Mouse (Mus musculus) CD4-positive helper T cell, adult 2 months (primary cell): ENCODE measurements around the gene Fndc5.

ENCODE experiments used
- DNase-seq: peaks from one replicate; pipeline ENCODE4 v3.0.0-alpha.2; 2012; ENCODE audit warnings: low read depth, missing footprints, low spot score

Gene Fndc5

DNA sequence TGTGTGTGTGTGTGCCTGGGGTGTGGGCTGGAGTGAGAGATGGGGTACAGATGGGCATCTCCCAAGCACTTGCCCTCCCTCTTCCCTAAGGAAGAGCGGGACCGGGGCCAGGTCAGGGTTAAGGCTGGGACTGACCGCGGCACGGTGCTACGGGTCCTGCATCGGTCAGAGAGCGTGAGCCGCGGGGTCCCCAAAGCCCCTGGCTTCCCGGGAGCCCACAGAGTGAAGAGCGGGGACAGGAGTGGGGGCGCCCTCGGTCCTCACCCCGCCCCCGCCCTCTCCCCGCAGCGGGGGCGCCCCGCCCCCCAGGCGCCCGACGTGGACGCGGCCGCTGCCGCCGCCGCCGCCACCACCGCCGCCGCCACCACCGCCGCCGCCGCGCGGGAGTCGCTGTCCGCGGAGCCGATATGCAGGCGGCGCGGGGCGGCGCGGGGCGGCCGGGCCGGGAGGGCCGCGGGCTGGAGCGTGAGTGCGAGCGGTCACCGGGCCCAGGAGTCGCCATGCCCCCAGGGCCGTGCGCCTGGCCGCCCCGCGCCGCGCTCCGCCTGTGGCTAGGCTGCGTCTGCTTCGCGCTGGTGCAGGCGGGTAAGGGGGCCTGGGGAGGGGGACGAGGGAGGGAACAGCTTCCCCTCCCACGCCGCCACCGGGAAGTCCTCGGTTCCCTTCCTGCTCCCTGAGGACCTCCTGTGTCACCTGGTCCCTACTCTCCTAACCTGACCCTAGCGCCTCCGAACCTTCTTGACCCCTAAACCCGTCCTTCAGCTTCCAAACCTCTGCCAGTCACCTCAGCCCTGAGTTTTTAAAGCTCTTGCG, at the start of gene Fndc5:
Gene Fndc5 (plus strand): TSS at position 421 of the 813 bp plus-strand sequence.
- DNase-seq, result no peak

DNA sequence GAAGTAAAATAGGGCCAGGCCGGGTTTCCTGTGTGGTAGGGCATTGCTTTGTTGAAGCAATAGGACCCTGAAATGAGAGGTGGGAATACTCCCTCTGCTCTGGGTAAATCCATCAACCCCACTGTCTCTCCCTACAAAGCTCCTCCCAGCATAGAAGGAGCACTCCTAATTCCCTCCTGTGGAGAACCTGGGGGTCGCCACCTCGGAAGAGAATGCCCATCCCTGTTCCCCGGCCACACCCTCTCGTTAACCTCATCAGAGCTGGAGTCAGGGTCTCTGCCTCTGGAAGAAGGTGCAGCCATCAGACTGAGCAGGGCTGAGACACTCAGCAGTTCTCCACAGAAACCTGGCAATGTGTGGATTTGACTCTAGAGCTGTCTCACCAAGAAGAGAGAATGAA, 48.9 kb upstream of the Fndc5 start:
- no peak for DNase-seq

DNA sequence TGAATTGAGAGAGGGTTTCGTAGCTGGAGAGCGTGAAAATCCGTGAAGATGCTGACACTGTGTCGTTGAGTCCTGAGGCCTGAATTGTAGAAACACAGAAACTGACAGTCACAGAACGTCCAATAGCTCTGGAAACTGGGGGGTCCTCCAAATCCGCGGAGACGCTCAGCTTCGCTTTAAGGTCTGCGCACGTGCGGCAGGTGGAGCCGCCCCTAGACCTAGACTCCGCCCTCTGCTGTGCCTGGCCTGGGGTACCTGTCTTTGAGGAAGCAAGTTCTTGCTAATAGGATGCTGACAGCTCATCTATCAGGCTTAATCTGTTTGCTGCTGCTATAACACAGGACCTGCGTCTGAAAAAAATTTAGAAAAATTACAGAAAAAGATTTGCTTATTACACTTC, 41.5 kb upstream of the Fndc5 start:
- DNase-seq, result no peak

DNA sequence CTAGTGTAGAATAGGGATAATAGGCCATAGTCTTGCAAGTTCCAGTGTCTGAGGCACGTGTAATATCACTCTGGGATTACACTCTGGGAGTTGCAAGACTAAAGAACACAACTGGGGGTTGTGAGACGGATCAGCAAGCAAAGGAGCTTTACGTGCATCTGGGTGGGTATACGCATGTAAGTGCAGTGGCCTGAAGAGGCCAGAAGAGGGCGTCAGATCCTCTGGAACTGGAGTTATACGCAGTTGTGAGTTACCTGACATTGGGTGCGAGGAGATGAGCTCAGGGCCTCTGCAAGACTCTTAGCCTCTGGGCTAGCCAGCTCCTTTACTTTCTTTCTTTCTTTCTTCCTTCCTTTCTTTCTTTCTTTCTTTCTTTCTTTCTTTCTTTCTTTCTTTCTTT, 39.8 kb upstream of the Fndc5 start:
- DNase-seq, result no peak

DNA sequence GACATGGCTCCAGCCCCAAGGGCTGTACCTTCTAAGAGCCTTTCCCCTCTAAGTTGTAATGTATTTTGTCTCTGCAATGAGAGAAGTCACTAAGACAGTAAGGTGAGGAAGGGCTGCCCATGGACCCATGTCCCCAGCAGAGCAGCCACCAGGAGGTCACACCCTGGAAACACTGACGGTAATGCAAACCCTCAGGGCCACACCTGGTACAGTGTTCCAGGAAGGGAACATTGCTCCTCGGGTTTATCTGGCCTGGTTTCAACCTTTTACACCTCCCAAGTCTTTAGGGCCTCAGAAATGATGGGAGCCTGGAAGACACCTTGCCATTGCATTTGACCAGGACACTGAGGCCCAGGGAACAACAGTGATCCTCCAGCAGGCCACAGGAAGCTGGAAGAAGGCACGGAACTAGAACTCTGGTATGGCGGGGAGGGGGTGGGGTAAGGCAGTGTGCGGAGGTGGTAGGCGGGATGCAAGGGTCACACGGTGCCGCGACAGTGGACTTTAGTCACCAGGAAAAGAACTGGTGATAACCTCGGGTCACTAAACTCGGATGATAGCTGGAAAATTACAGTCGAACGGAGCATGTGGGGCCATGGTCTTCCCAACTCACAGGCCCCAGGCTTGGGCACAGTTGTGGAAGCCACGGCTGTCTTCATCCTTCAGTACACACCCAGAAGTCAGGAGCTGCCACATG, 34.5 kb upstream of the Fndc5 start:
- DNase-seq, result no peak

DNA sequence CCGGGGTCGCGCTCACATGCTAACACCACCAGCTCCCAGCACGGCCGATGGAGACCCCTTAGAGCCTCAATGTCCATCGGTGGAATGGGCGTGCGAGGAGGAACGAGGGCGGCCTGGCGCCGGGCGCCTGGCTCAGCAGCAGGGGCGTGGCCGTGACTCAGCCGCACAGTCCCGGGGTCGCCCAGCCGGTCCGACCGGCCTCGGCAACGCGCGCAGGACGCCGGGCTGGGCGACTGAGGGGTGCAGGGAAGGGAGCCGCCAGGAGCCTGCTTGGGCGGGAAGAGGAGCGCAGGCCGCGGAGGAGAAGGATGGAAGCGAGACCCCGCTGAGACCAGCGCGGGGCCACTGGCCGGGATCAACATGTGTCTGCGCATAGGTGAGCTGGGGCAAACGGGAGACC, 31.4 kb upstream of the Fndc5 start, which contains the start of gene Tmem54:
Gene Tmem54 (plus strand): TSS at position 193 of the 400 bp plus-strand sequence.
- no peak for DNase-seq

DNA sequence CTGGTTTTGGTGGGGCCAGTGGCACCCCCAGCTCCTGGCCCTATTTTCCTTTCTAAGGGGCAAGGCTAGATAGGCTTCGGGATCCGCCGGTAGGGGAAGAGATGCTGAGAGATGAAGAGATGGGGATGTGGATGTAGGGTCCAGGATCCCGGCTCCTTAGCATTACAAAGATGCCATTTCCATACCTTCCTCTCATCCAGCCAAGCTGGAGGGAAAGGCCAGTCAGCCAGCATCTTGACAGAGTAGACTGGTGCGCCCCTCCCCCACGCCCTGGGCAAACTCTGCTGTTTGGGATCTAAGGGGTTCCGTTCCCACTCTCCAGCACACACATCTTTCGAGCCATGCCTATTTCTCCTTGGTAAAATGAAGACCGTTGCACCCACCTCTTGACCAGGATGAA, 30.7 kb upstream of the Fndc5 start:
- no peak for DNase-seq

DNA sequence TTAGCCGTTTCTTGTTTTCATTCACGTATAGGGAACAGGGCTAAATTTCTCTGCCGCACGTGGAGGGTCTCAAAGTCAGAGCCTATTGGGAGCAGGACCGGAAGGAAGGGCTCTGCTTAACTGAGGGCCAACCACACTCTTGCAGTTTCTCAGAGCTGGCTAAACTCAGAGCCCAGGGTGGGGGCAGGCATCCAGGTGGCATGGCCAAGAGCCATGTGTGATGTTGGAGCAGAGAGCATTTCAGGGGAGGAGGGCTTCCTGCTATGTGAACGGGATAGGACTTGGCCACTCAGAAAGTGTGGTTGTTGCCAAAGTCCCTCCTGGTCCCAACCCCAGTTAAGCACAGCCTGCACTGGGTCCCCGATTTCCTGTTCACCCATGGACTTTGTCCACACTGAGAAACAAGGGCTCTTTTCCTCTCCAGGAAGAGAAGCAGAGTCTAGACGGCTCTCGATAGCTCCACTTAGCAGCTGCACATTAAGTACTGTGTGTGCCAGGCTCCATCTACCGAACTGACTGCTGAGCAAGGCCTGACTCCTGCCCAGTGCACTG, 29.4 kb upstream of the Fndc5 start:
- DNase-seq, result no peak

DNA sequence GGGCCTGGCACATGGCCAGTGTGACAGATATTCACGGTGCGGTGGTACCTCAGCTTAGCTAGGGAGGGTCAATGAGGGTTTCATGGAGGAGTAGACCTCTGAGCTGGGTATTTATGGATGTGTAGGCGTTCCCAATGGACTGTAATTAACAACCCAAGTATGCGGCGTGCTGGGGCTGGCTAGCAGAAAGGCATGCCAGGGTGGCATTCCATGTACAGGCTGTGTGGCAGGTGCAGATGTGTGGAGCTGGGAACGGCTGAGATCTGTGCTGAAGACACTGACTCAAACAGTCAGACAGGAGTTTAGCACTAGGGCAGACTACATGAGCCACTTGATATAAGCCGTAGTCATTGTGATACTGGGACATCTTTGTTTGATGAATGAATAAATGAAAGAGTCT, 28.2 kb upstream of the Fndc5 start:
- no peak for DNase-seq

DNA sequence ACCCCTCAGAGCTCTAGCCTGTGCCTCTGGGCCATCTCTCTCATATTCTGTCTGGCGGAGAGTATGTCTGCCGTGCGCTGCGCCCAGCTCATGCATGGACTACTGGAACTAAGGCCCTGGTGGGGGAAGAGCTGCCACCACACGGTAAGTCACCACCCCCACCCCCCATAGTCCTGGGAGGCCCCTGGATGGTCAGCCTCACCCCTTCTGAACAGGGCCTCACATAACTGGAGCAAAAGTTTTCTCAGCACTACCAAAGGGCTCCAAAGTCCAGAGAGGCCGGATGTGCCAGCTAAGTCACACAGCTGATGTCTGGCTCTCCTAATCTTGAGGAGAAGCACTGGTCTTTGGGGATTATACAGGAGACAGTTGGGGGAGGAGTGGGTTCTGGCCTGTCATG, 26.0 kb upstream of the Fndc5 start:
- no peak for DNase-seq

DNA sequence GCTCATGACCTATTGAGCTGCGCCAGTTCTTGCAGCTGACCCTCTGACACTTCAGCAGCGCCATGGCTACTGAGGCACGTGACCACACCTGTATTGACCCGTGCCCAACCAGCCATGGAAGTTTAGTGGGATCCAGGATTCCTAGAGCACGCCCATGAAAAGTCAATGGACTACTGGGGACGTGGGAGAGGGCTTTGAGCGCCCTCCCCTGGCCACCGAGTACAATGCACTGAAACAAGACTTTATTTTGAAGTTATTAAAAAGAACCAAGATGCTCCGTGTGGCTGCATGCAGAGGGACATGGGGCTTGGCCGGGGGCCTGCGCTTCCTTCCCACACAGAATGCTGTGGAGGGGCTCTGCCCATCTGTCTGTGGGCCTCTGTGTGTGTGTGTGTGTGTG, 25.4 kb upstream of the Fndc5 start:
- no peak for DNase-seq

DNA sequence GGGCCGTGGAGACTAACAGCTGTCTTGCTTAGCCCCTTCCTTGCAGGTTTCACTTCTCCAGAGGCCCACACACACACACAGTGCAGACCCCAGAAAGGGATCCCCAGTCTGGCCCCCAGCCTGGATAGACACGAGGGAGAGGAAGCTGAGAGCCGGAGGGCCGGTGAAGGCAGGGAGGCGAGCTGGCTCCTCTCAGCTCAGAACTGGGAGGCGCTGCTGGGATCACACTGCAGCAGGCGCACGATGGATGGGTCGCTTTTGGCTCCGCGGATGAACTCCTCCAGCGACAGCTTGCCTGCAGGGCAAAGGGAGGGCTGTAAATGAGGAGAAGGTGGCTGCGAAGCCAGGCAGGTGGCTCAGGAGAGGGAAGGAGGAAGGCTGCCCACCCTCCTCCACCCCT, 24.6 kb upstream of the Fndc5 start:
- DNase-seq, result no peak

DNA sequence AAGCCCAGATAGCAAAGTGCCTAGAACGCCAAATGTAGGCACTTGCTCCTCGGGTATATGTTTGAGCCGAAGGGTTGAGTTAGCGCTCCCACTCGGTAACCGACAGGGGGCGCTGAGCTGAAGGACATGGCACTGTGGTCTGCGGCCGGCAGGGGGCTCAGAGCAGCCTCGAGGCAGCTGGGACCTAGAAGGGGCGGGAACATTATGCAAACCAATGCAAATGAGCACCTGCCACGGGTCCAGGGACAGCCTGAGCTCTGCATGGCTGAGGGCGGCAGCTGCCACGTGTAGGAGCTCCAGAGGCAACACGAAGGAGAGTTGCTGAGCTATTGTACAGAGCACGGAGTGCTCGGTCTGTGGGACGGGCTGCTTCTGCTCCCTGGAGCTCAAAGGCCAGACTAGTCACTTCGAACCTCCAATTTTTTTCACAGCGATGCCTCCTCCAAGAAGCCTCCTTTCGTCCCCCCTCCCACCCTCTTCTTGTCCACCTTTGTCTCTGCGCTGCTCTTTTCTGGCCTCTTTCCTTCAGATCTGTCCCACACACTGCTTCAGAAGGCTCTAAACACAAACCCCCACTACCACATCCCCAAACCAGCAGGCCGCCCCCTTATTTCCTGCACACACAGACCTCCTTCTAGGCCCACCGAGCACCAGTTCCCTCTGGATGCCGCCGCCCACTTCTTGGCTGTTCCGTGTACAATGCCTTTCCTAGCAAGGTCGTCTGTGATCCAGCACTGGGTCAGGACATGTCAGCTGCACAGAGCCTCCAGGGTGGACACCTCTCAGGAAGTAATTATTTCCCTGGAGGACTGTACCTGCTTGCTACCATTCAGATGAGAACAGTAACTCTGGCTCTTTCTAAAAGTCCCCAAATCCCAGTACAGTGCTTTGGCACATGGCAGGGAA, 23.5 kb upstream of the Fndc5 start:
- peak; percentile 68 for DNase-seq

DNA sequence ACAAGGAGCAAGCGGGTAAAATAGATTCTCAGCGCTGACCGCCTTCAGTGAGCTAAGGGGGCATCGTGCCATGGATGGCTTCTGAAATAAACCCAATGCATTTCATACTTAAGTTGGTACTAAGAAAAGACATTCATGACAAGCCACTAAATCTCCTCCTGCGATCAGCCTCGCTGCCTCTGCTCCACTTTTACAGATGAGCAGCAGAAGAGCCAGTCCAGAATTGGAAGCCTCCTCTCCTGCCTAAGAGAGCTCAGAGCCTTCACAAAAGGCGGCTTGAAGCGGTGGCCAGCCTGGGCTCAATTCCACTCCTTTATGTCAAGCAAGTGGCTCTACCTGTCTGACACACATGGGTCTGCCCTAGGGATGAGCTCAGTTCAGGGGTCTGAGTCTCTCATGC, 20.1 kb upstream of the Fndc5 start:
- no peak for DNase-seq

DNA sequence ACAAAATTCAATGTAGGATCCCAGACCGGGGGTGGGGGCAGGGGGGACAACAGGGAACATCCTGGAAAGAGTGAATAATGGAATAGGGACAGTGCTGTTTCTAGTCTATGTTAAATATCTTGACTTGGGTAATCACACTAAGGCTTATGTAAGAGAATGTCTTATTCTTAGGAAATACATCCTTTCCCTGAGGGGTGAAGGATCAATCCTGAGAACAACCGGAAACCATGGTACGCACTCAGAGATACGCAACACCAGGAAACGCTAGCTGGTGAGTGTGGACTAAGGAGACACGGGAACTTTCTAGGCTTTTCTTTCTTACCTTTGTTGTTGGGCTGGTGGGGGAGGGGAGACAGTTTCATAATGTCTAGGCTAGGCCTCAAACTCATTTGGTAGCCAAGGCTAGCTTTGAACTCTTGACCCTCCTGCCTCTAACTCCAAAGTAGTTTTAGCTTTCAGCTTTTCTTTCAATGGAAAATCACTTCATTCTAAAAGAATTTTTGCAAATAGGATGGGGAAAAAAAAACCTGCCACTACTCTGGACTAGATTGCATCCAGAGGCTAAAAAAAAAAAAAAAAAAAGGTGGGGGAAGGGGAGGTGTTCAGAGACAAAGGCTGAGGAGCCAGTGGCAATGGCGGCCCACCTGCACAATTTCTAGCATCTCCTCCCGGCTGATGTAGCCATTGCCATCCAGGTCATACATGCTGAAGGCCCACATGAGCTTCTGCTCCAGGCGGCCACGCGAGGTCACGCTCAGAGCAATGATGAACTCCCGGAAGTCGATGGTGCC, 18.9 kb upstream of the Fndc5 start:
- no peak for DNase-seq

DNA sequence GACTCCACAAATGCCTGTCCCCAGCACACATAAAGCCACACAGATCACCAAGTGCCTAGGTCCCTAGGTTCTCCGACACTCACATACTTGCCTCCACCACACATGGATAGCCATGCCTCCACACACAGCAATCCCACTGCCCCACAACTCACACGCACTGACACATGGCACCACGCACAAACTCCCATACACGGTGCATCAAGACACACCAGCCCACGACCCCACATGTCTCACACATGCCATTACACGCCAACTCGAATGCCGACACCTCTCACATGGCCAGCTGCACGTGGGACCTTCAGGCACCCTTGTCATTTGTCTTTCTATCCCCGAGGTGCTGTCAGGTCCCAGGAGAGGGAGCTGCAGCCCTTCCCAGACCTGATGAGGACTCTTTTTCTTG, 17.1 kb upstream of the Fndc5 start:
- no peak for DNase-seq

DNA sequence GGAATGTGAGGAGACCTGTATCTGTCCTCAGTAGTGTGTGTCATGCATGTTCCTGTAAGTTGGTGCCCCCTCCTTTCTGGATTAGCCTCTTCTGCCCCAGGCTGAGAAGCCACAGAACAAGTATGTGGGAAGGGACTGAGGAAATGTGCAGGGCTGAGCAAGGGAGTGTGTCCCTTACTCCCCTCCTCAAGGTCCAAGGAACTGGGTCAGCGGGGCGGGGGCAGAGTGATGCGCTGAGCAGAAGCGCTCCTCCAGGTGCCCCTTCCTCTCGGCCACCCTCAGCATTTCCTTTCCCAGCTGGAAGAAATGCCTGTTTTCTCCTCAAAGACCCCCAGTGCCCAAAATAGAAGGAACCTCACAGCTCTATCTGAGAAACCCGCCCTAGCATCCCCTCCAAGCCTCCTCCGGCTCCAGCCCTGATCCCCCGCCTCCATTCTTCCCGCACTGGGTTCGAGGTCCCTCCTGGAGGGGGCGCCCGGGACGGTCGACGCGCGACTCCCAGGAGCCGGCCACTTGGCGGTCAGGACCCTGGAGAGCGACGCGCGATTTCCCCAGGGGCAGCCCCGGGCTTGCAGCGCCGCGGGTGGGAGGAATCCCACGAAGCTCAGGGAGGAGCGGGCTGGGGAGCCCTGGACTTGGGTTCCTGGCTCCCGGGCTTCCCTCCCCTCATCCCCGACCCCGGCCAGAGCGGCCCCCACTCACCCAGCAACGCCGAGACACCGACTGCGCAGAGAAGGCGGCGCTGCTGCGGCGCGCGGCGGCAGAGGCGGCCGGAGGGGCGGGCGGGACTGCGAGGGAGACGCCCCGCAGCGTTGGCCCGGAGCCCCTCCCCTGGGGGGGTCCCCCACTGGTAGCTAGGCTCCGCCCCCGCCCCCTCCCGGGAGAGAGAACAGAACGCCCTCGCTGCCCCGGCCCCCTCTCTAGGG, 16.0 kb upstream of the Fndc5 start:
- DNase-seq, result peak; percentile 69

DNA sequence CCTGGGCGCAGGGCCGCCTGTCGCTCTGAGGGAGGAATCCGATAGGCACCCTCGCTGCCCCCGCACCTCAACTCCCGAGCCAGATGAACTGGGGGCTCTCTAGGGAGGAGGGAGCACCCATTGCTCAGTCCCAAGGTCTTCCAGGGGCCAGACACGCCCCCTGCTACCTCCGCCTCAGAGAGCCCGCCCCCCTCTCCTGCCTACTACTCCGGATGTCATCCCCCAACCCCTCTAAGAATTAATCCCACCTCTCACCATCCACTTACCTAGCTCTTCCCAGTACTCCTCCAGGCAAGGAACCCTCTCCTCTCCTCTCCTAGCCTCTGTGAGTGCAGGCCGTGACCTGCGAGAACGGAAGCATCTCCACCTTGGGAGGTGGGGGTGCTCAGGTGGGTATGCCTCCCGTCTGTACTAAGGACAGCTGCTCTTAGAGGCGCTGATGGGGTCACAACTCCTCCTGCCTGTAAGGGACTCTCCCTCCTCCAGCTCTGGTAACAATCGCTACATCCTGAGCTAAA, 15.2 kb upstream of the Fndc5 start, which contains the start of gene Hpca:
Gene Hpca (minus strand): TSS at position 468 of the 518 bp plus-strand sequence.
- DNase-seq, result no peak

DNA sequence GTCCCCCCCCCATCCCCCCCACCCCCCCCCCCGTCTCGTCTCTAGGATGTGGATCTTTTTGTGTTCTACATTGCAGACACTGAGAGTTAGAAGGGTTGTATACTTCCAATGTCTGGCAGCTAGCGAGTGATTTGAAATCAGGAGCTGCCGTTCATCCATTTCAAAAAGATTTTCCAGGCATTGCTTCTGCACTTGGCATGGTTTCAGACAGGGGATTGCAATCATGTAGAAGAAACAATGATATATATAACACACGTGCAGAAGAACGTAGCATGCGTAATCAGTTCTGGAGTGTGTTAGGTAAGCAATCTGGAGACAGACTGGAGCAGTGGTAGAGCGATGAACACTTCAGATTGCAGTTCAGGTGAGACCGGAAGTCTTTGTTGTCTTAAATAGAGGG, 14.7 kb upstream of the Fndc5 start:
- no peak for DNase-seq

DNA sequence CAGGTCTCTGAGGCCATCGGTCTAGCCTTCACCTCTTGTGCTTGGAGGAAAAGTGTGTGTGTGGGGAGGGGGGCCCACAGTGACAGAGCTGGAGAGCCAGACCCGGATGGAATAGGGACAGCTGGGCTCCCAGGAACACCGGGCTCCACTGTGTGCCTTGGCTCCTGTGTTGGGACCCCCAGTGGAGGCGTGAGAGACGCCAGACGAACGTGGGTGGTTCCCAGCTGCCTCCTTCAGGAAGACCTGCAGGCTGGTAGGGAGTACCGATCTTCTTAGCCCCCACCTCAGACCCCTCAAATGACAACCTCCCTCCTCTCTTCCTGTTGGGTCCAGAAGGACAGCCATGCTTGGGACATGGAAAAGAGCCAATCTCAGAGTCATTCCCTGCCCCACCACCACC, 14.1 kb upstream of the Fndc5 start:
- no peak for DNase-seq
